Mouse (Mus musculus) forebrain, embryonic 14.5 days (tissue): Measurements from ENCODE around the gene Rab11fip4. TPM values are rescaled to one million over a fixed set of nuclear protein-coding genes. Genes with fewer than 3 reads are reported as not detected.

Source experiments
- ATAC-seq: fragments of 200-750 bp; cut with Nextera tagmentation; 2 replicates; pipeline ENCODE4 v1.8.0; 2017; ENCODE audit warnings: mild to moderate bottlenecking, moderate library complexity
- DNase-seq: peaks from one replicate; pipeline ENCODE4 v3.0.0-alpha.2; 2015; ENCODE audit warnings: low spot score
- H3K27ac ChIP-seq: fragments of 300-500 bp; sonication (generic); 2 replicates; pipeline ENCODE4 v1.5.1; 2014; ENCODE audit warnings: low read depth, mild to moderate bottlenecking, control low read depth, low read length, moderate library complexity
- H3K27me3 ChIP-seq: fragments of 300-500 bp; sonication (generic); replicated peaks from 2 replicates; pipeline ENCODE4 v1.6.1; 2014; ENCODE audit warnings: low read length, control low read depth, mixed read lengths; ENCODE audit not compliant: control insufficient read depth, insufficient read depth
- H3K36me3 ChIP-seq: fragments of 300-500 bp; sonication (generic); 2 replicates; pipeline ENCODE4 v1.6.1; 2014; ENCODE audit warnings: low read length, control low read depth; ENCODE audit not compliant: control insufficient read depth, insufficient read depth
- H3K4me1 ChIP-seq: fragments of 300-500 bp; sonication (generic); 2 replicates; pipeline ENCODE4 v1.6.1; 2014; ENCODE audit warnings: antibody characterized with exemption, low read length, control low read depth; ENCODE audit not compliant: control insufficient read depth, insufficient read depth
- H3K4me2 ChIP-seq: fragments of 300-500 bp; sonication (generic); 2 replicates; pipeline ENCODE4 v1.6.1; 2014; ENCODE audit warnings: mild to moderate bottlenecking, control low read depth, low read length
- H3K4me3 ChIP-seq: fragments of 300-500 bp; sonication (generic); 2 replicates; pipeline ENCODE4 v1.5.1; 2014; ENCODE audit warnings: low read depth, low read length, control low read depth
- H3K9ac ChIP-seq: fragments of 300-500 bp; sonication (generic); 2 replicates; pipeline ENCODE4 v1.6.1; 2014; ENCODE audit warnings: mild to moderate bottlenecking, low read length, control low read depth, moderate library complexity
- H3K9me3 ChIP-seq: fragments of 300-500 bp; sonication (generic); replicated peaks from 2 replicates; pipeline ENCODE4 v1.6.1; 2016; ENCODE audit warnings: low read length, control low read depth, mixed read lengths; ENCODE audit not compliant: control insufficient read depth
- WGBS: fragments of 180-500 bp; shearing (Covaris S2); extraction: QIAGEN DNeasy Blood & Tissue Kit; methylation state at CpG from one replicate; pipeline ENCODE4 v1.1.7; 2014; 5-methylcytosine and 5-hydroxymethylcytosine counted together
- polyA plus RNA-seq: library from polyadenylated mRNA; unstranded; fragments of >200 nt; fragmentation: Nextera tagmentation; extraction: Ambion mirVana; gene quantifications from 2 replicates; pipeline ENCODE4 v1.2.1, GENCODE M21; 2014

The Rab11fip4 gene
- polyA plus RNA-seq, 1 experiment from 2014 or later: 13.2 TPM

DNA sequence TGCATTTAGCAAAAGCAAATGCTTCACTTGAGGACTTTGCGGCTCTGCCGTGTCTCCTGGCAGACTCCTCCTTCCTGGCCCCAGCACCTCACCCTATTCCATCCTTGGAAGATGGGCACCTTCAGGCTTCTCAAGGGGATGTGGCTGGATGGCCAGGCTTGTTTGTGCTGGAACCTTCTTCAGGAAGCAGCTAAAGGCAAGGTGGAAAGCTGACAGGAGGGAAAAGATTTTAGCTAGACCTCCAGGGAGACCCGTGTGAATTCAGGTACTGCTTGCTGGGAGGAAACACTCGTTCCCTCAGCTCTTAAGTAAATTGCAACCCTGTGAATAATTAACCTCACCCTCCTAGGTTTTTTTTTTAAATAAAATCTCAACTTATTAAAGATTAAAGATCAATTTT, 122.7 kb downstream of the Rab11fip4 start:
- DNase-seq (no peak), ATAC-seq (no peak)
- H3K4me1 ChIP-seq: peaks cover 8% of the 10 kb centered on the region
- H3K36me3 ChIP-seq: no peaks in the 10 kb centered on the region
- H3K27me3 ChIP-seq: peaks cover 26% of the 10 kb centered on the region
- no peak overlapping the region for H3K27ac ChIP-seq
- H3K4me3 ChIP-seq: no peak overlapping the region
- H3K9me3 ChIP-seq: no peaks in the 10 kb centered on the region
- no peak overlapping the region for H3K9ac ChIP-seq
- 62% methylated on average over 4 of the region's 4 CpGs for WGBS
- H3K4me2 ChIP-seq: no peak overlapping the region

DNA sequence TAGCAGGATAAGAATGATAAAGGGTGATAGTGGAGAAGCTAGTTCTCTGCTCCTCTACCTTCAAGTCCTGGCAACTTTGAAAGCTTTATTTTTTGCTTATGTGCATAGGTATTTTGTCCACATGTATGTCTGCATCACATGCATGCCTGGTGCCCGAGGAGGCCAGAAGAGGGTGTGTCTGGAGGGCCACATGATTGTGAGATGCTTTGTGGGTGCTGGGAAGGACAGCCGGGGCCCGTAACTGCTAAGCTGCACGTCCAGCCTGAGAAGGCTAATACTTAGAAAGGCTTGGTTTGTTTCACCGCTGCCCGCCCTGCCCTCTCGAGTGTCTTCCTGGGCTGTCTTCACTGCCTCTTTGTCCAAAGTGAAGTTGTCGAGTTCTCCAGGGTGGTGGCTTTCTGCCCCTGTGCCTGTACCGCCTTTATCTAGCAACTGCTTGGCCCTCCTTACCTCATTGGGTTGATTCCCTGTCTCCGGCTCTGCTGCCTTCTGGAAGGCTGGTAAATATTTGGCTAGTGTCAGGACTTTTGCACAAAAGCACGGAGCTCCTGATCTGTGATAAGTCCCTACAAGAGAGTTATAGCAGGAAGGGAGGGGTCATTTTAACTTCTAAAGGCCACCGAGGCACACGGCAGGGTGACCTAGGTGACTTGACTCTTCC, 123.2 kb downstream of the Rab11fip4 start:
- H3K4me3 ChIP-seq: no peak overlapping the region
- no peak overlapping the region for H3K9ac ChIP-seq
- no peak for ATAC-seq
- H3K27me3 ChIP-seq: peaks cover 26% of the 10 kb centered on the region
- peaks cover 8% of the 10 kb centered on the region for H3K4me1 ChIP-seq
- H3K9me3 ChIP-seq: no peaks in the 10 kb centered on the region
- WGBS: 77% methylated on average over 13 of the region's 13 CpGs
- no peaks in the 10 kb centered on the region for H3K36me3 ChIP-seq
- no peak for DNase-seq
- no peak overlapping the region for H3K27ac ChIP-seq
- no peak overlapping the region for H3K4me2 ChIP-seq

DNA sequence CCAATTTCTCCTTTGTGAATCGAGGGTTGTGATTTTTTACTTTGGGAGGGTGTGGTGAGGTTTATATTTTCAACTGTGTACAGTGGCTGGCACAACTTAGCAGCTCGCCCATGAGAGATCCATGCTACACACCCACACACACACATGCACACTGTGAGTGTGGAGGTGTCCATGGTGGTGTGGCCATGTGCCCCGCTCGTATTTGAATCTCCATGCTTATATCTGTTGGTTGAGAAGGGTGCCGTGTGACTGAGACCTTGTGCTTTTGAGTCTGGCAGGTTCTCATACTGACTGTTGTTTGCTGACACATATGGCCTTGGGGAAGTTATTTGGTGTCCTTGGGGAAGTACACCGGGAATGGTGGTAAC, 123.7 kb downstream of the Rab11fip4 start:
- ATAC-seq: no peak
- H3K9ac ChIP-seq: no peak overlapping the region

DNA sequence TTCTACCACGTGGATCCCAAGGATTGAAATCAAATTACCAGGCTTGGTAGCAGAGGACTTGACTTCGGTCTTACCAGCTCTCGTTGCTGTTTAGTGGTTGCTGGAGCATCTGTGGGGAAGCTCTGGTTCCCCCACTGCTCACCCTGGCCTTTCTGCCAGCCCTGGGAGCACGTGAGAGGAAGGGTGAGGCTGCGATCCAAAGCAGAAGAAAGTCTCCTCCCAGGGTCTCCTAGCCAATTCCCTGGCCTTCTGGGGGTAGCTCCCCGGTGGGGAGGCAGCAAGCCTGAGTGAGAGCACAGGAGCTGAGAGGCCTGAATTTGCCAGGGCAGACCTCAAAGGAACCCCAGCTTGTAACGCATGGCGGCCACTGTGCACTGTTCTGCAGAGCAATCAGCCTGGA, 124.3 kb downstream of the Rab11fip4 start:
- DNase-seq (no peak), ATAC-seq (no peak)
- peaks cover 12% of the 10 kb centered on the region for H3K4me1 ChIP-seq
- H3K27ac ChIP-seq: no peak overlapping the region
- H3K4me2 ChIP-seq: no peak overlapping the region
- H3K4me3 ChIP-seq: no peak overlapping the region
- no peaks in the 10 kb centered on the region for H3K36me3 ChIP-seq
- H3K9ac ChIP-seq: no peak overlapping the region
- peaks cover 17% of the 10 kb centered on the region for H3K27me3 ChIP-seq
- WGBS: 80% methylated on average over 8 of the region's 8 CpGs
- H3K9me3 ChIP-seq: no peaks in the 10 kb centered on the region

More for the DNA sequence above, 123.7 kb downstream of the Rab11fip4 start:
- Histone ChIP-seq H3K27me3 (peaks cover 22% of the 10 kb centered on the region), H3K27ac (no peak overlapping the region), H3K36me3 (no peaks in the 10 kb centered on the region), H3K4me3 (no peak overlapping the region), H3K4me2 (no peak overlapping the region), H3K9me3 (no peaks in the 10 kb centered on the region), H3K4me1 (peaks cover 8% of the 10 kb centered on the region)
- no peak for DNase-seq
- 86% methylated on average over 6 of the region's 6 CpGs for WGBS

DNA sequence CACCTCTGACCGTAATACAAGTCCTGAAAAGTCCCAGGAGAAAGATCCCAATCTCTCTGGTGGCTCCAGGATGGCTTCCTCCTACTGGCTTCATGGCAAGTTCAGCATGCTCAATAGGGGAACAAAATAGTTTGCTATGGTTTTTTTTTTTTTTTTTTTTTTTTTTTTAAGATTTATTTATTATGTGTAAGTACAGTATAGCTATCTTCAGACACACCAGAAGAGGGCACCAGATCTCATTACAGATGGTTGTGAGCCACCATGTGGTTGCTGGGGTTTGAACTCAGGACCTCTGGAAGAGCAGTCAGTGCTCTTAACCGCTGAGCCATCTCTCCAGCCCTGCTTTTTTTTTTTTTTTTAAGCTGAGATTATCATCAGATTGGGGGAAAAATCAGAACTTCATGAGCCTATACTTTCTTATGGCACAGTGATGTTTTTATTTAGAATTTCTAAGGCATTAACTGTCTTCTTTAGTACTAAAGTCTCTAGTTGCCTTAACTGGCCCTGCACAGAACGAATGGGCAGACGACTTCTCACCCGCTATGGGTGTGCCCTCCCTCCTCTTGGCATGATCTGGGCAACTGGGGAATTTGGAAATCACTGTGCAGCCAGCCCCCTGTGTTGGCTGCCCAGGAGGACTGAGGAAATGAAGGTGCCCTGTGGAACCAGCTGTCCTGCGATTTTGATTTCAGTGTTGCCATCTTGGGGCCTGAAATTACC, 124.9 kb downstream of the Rab11fip4 start:
- H3K4me3 ChIP-seq: no peak overlapping the region
- peaks cover 18% of the 10 kb centered on the region for H3K4me1 ChIP-seq
- H3K36me3 ChIP-seq: no peaks in the 10 kb centered on the region
- no peak overlapping the region for H3K4me2 ChIP-seq
- no peaks in the 10 kb centered on the region for H3K9me3 ChIP-seq
- ATAC-seq (no peak), DNase-seq (no peak)
- H3K27me3 ChIP-seq: peaks cover 17% of the 10 kb centered on the region
- H3K27ac ChIP-seq: no peak overlapping the region
- no peak overlapping the region for H3K9ac ChIP-seq
- WGBS: 91% methylated on average over 6 of the region's 6 CpGs

DNA sequence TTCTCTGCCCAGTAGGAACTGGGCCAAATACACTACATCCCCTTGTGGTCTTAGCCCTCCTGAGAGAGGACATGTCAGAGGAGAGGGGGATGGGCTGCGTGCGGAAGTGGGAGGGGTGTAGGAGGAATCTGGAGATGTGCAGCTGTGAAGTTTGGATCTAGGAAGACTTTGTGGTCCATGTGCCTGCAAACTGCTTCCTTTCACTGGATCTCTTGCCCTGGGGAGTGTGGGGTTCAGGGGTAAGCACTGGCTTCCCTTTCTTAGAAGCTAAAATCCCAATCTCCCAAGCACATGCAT, 125.4 kb downstream of the Rab11fip4 start:
- peaks cover 17% of the 10 kb centered on the region for H3K27me3 ChIP-seq
- H3K27ac ChIP-seq: no peak overlapping the region
- H3K9ac ChIP-seq: no peak overlapping the region
- DNase-seq (no peak), ATAC-seq (no peak)
- no peak overlapping the region for H3K4me3 ChIP-seq
- H3K36me3 ChIP-seq: no peaks in the 10 kb centered on the region
- no peaks in the 10 kb centered on the region for H3K9me3 ChIP-seq
- WGBS: 81% methylated on average over 2 of the region's 2 CpGs
- H3K4me1 ChIP-seq: peaks cover 18% of the 10 kb centered on the region
- no peak overlapping the region for H3K4me2 ChIP-seq

- Histone ChIP-seq H3K9ac (no peak overlapping the region), H3K4me2 (no peak overlapping the region), H3K27me3 (peaks cover 13% of the 10 kb centered on the region), H3K4me1 (peaks cover 14% of the 10 kb centered on the region), H3K27ac (no peak overlapping the region), H3K9me3 (no peaks in the 10 kb centered on the region), H3K36me3 (no peaks in the 10 kb centered on the region), H3K4me3 (no peak overlapping the region)
- ATAC-seq (no peak), DNase-seq (no peak)
- WGBS: 80% methylated on average over 3 of the region's 3 CpGs
These were observed 126.3 kb downstream of the Rab11fip4 start for GRCm38 (mm10) chr11:79717271-79717670.

DNA sequence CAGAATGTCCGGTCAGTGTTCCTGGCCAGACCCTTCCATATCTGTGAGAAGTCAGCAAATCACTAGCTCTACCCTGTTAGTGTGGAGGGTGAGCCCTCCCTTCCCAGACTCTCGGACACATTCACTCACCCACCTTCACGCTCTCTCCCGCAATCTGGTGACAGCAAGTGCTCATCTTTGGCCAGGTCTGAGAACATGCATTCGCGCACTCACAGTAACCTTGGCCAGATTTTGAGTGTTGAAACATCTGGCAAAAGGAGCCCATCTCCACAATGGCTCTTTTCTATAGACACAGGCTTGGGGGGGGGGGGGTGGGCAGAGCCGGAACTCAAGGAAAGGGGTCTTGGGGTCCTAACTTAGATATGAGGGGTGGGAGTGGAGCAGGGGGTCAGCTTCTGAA, 126.8 kb downstream of the Rab11fip4 start:
- Histone ChIP-seq H3K27me3 (peaks cover 8% of the 10 kb centered on the region), H3K4me1 (peaks cover 14% of the 10 kb centered on the region), H3K4me3 (no peak overlapping the region), H3K4me2 (no peak overlapping the region), H3K9me3 (no peaks in the 10 kb centered on the region), H3K27ac (no peak overlapping the region), H3K36me3 (no peaks in the 10 kb centered on the region), H3K9ac (no peak overlapping the region)
- no peak for ATAC-seq
- 66% methylated on average over 7 of the region's 7 CpGs for WGBS
- no peak for DNase-seq

- no peaks in the 10 kb centered on the region for H3K9me3 ChIP-seq
- peak; percentile 63 for ATAC-seq
- 17% methylated on average over 6 of the region's 6 CpGs for WGBS
- peaks cover 14% of the 10 kb centered on the region for H3K4me1 ChIP-seq
- no peaks in the 10 kb centered on the region for H3K36me3 ChIP-seq
- no peak overlapping the region for H3K4me2 ChIP-seq
- 0 out of 2 replicates have a peak overlapping the region, but pooled peaks have one; percentile 29 for H3K27ac ChIP-seq
- H3K27me3 ChIP-seq: peaks cover 7% of the 10 kb centered on the region; the same call in 1 of the 2 replicates
- peak; percentile 68 for DNase-seq
- no peak overlapping the region for H3K9ac ChIP-seq
- H3K4me3 ChIP-seq: no peak overlapping the region
These were observed 127.2 kb downstream of the Rab11fip4 start for GRCm38 (mm10) chr11:79718202-79718601.
